10 mouse cellular contexts compared by ENCODE assay signal in the genomic region with DNA sequence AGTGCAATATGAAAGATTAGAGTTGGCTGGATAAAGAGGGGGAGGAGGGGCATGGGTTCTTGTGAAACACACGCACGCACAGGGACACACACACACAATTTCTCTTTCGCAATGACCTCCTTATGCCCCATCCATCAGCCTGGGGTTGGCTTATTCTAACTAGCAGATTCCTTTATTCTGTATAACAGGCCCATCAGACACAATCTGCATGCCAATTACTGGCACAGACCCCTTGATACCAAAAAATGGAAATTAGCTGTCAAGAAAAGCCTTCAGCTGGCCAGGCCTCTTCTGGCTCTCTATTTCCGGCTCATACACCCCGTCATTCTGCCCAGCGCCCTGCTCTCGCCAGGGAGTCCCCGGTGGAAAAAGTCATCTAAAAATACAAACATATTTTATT. TPM values are rescaled to one million over a fixed set of nuclear protein-coding genes. Genes with fewer than 3 reads are reported as not detected.
DNase-seq lines count a peak whose midpoint lies in the region; ATAC-seq lines count a peak whose summit lies in the region.
"Had no signal": no experiment of that assay in that cellular context is flagged by ENCODE, and none has a peak within 500 bp of the region (broad histone marks: within the 10 kb centered on the region; RNA-seq: fewer than 3 reads in every experiment).

No protein-coding gene starts in this region.

- H3K27ac ChIP-seq in heart, embryonic 16.5 days (ENCODE audit: low read length) = peak overlapping the region; percentile 18; the same call in 1 of the 2 replicates
- no peak overlapping the region for H3K27ac ChIP-seq in heart, embryonic 11.5 days (ENCODE audit: low read depth, low read length)
- H3K27ac ChIP-seq in forebrain, embryonic 16.5 days (ENCODE audit: low read length) = peak overlapping the region; percentile 77
- peak overlapping the region; percentile 69 for H3K27ac ChIP-seq in neural tube, embryonic 13.5 days (replicated peaks)
- H3K27ac ChIP-seq: kidney, postnatal 0 days had no signal

- no peaks in the 10 kb centered on the region for H3K36me3 ChIP-seq in heart, embryonic 16.5 days (ENCODE audit: control insufficient read depth, insufficient read depth)
- no peaks in the 10 kb centered on the region for H3K36me3 ChIP-seq in heart, embryonic 11.5 days (ENCODE audit: control insufficient read depth, insufficient read depth, low read length)
- H3K36me3 ChIP-seq in forebrain, embryonic 16.5 days (ENCODE audit: control insufficient read depth, insufficient read depth) = no peaks in the 10 kb centered on the region
- no peaks in the 10 kb centered on the region for H3K36me3 ChIP-seq in neural tube, embryonic 13.5 days
- H3K36me3 ChIP-seq: heart, embryonic 15.5 days had no signal

- no peak overlapping the region for H3K4me2 ChIP-seq in heart, embryonic 16.5 days (ENCODE audit: low read depth, low read length)
- no peak overlapping the region for H3K4me2 ChIP-seq in heart, embryonic 11.5 days
- peak overlapping the region; percentile 36 for H3K4me2 ChIP-seq in forebrain, embryonic 16.5 days (ENCODE audit: low read length)
- peak overlapping the region; percentile 22 for H3K4me2 ChIP-seq in neural tube, embryonic 13.5 days
- H3K4me2 ChIP-seq: heart, embryonic 15.5 days had no signal

- no peaks in the 10 kb centered on the region; the same call in 1 of the 2 replicates for H3K4me1 ChIP-seq in heart, embryonic 16.5 days (ENCODE audit: control insufficient read depth, insufficient read depth, low read length)
- H3K4me1 ChIP-seq in heart, embryonic 11.5 days (ENCODE audit: control insufficient read depth, insufficient read depth, low read length) = no peaks in the 10 kb centered on the region
- peaks cover 16% of the 10 kb centered on the region for H3K4me1 ChIP-seq in forebrain, embryonic 16.5 days (replicated peaks; ENCODE audit: control insufficient read depth, insufficient read depth, low read length)
- peaks cover 15% of the 10 kb centered on the region for H3K4me1 ChIP-seq in neural tube, embryonic 13.5 days (replicated peaks)

- 81% methylated on average over 8 of the region's 8 CpGs for WGBS in heart, embryonic 16.5 days
- WGBS in heart, embryonic 11.5 days (ENCODE audit: insufficient replicate concordance) = 89% methylated on average over 8 of the region's 8 CpGs
- WGBS in forebrain, embryonic 16.5 days = 13% methylated on average over 8 of the region's 8 CpGs
- 31% methylated on average over 8 of the region's 8 CpGs for WGBS in neural tube, embryonic 13.5 days

- H3K4me3 ChIP-seq in heart, embryonic 16.5 days (ENCODE audit: low read length) = no peak overlapping the region
- no peak overlapping the region for H3K4me3 ChIP-seq in heart, embryonic 11.5 days (ENCODE audit: low read depth, low read length)
- no peak overlapping the region for H3K4me3 ChIP-seq in forebrain, embryonic 16.5 days (replicated peaks; ENCODE audit: low read length)
- H3K4me3 ChIP-seq in neural tube, embryonic 13.5 days = no peak overlapping the region
- H3K4me3 ChIP-seq: heart, embryonic 15.5 days had no signal

- no peak for ATAC-seq in heart, embryonic 16.5 days (replicated peaks; ENCODE audit: extremely low read depth, insufficient read depth, low FRiP score)
- no peak for ATAC-seq in heart, embryonic 11.5 days (replicated peaks; ENCODE audit: insufficient number of reproducible peaks, low FRiP score, low TSS enrichment)
- ATAC-seq in forebrain, embryonic 16.5 days = peak; percentile 84
- ATAC-seq in neural tube, embryonic 13.5 days (ENCODE audit: low read depth) = peak; percentile 65
- ATAC-seq in activated CD4-positive, CD25-positive, alpha-beta regulatory T cell, adult 4 months = no peak

- no peaks in the 10 kb centered on the region for H3K27me3 ChIP-seq in heart, embryonic 16.5 days (ENCODE audit: control insufficient read depth, insufficient read depth, low read length)
- no peaks in the 10 kb centered on the region for H3K27me3 ChIP-seq in heart, embryonic 11.5 days (ENCODE audit: control insufficient read depth, insufficient read depth, low read length)
- no peaks in the 10 kb centered on the region for H3K27me3 ChIP-seq in forebrain, embryonic 16.5 days (replicated peaks; ENCODE audit: control insufficient read depth, insufficient read depth, low read length)
- no peaks in the 10 kb centered on the region for H3K27me3 ChIP-seq in neural tube, embryonic 13.5 days

- DNase-seq in lung, postnatal 14 days = peak; percentile 22
- DNase-seq in left cerebral cortex, adult 11 months (ENCODE audit: low spot score) = no peak
- no peak for DNase-seq in gastrocnemius, adult 8-10 months (ENCODE audit: low spot score in 2 of 2)

- H3K9me3 ChIP-seq in heart, embryonic 16.5 days (replicated peaks; ENCODE audit: control insufficient read depth, low read length) = no peaks in the 10 kb centered on the region
- no peaks in the 10 kb centered on the region for H3K9me3 ChIP-seq in heart, embryonic 11.5 days (replicated peaks; ENCODE audit: control insufficient read depth, low read length)
- no peaks in the 10 kb centered on the region for H3K9me3 ChIP-seq in forebrain, embryonic 16.5 days (ENCODE audit: control insufficient read depth, low read length)
- no peaks in the 10 kb centered on the region for H3K9me3 ChIP-seq in neural tube, embryonic 13.5 days
- H3K9me3 ChIP-seq: heart, embryonic 15.5 days had no signal

- no peak overlapping the region for H3K9ac ChIP-seq in heart, embryonic 16.5 days (ENCODE audit: low read length)
- no peak overlapping the region for H3K9ac ChIP-seq in heart, embryonic 11.5 days (ENCODE audit: low read depth, low read length)
- H3K9ac ChIP-seq in forebrain, embryonic 16.5 days (replicated peaks; ENCODE audit: low read depth, low read length) = no peak overlapping the region
- H3K9ac ChIP-seq in neural tube, embryonic 13.5 days = no peak overlapping the region
- H3K9ac ChIP-seq: heart, embryonic 15.5 days had no signal

RNA-seq across cellular contexts. Expression of gene Il20rb, which starts 47.1 kb away (rescaled TPM):
- 0.92 and 2.2 TPM in 2 replicates for polyA plus RNA-seq in heart, embryonic 16.5 days (2015; fragmentation: Nextera tagmentation; extraction: Ambion mirVana)
- 0.39 and 0.89 TPM in 2 replicates for polyA plus RNA-seq in heart, embryonic 11.5 days (2014; fragmentation: Nextera tagmentation; extraction: Ambion mirVana)
- 0.53 and 0.60 TPM in 2 replicates for polyA plus RNA-seq in forebrain, embryonic 16.5 days (2015; fragmentation: Nextera tagmentation; extraction: Ambion mirVana)
- 0.34 and 0.38 TPM in 2 replicates for polyA plus RNA-seq in neural tube, embryonic 13.5 days (2015; fragmentation: Nextera tagmentation; extraction: Ambion mirVana)
- 1 to 10 TPM in 2 of 4 experiments, under 1 TPM in 2; 0.82 to 2.8 (median 1.4) TPM for total RNA-seq in gastrocnemius, adult 8-10 months (2022)
- polyA plus RNA-seq in activated CD4-positive, CD25-positive, alpha-beta regulatory T cell, adult 4 months (2017; shearing (Covaris generic)) = 1 to 10 TPM; 1.6 to 2.1 TPM

Comparison
In these comparisons a context has a peak if more than half of its experiments do, and no peak if none do; other contexts are left out.
1. ATAC-seq: peak in forebrain, embryonic 16.5 days (single experiment) and neural tube, embryonic 13.5 days (single experiment); none in heart, embryonic 16.5 days (single experiment), heart, embryonic 11.5 days (single experiment) and activated CD4-positive, CD25-positive, alpha-beta regulatory T cell, adult 4 months (single experiment).
2. H3K4me2 ChIP-seq: peak in forebrain, embryonic 16.5 days (single experiment) and neural tube, embryonic 13.5 days (single experiment); none in heart, embryonic 16.5 days (single experiment) and heart, embryonic 11.5 days (single experiment).